Mouse (Mus musculus) ovary, adult 18-20 months (tissue): ENCODE results near the gene Map1b.

Source experiments
- DNase-seq: peaks from one replicate; pipeline ENCODE4 v3.0.0; 2022; ENCODE audit warnings: low spot score, mixed read lengths

Map1b gene

DNA sequence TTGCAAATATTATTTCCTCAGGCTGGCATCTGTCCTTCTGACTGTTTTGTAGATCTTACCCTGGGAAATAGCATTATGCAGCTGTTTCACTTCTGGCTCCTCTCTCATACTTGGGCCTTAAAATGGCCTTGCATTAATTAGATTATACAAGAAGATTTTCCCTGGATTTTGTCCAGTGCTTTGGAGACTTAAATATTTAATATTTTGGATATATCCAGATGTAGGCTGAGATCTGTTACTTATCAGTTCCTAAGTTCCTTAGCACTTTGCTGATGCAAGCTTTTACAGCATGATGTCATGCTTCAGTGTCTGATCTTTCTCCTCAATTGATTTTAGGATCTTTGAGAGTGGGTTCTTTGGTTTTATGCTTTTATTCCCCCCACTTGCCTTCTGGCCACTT, 11.6 kb upstream of the Map1b start:
- no peak for DNase-seq

DNA sequence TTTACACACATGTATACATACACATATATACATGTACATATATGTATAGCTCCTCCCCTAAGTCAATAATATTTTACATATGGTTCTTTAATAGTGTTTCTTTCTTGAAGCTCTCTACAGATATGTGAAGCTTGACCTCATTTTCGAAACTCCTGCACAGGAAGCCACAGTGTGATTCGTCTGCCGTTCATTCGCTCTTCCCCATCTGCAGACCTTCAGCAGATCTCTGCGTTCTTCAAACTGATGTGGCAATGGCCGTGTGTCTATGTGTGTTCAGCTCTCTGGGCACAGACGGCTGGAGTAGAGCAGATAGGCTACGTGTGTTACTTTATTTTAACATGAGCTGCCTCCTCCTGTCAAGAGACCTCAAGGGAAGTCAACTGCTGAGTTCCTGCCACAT, 9.2 kb upstream of the Map1b start:
- DNase-seq: no peak

DNA sequence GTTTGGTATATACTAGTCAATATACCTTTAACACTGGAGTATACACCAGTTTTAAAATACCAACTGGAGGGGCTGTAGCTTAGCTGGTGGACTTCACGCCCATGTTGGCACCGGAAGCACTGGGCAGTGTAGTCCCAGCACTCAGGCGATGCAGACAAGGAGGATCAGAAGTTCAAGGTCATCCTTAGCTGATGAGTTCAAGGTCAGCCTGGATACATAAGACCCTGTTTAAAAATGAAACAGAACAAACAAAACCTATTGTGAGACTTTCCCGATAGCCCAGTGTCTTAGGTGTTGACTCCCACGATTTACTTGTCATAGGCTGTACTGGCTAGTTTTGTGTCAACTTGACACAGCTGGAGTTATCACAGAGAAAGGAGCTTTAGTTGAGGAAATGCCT, 1.5 kb upstream of the Map1b start:
- DNase-seq: no peak

DNA sequence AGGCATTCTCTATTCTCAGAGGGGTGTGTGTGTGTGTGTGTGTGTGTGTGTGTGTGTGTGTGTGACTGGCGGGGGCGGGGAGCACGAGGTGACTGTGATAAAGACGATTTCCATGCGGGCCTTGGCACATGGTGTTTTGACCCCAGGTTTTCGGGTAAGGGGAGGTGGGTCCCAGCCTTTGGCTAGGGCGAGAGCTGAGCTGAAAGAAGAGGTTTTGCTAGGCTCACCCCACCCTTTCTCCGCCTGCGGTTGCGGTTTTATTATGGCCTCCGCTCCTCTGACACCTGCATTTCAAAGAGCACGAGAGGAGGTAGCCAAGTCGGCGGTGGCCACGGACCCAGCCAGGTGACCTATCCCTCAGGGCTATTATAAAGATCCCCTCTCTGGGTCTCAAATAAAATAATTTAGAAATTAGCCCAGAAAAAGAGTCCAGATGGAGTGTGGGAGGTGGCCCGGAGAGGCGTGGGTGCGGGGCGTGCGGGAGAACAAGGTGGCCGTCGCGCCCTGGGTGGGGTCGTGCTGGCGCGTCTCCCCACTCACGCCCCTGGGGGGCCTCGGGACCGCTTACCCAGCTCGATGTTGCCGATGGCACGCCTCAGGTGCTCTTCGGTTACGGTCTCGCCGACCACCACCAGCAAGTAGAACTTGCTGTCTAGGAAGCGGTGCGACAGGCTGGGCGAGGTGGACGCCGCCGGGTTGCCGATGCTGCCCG, 448 bp downstream of the Map1b start:
- DNase-seq: no peak

DNA sequence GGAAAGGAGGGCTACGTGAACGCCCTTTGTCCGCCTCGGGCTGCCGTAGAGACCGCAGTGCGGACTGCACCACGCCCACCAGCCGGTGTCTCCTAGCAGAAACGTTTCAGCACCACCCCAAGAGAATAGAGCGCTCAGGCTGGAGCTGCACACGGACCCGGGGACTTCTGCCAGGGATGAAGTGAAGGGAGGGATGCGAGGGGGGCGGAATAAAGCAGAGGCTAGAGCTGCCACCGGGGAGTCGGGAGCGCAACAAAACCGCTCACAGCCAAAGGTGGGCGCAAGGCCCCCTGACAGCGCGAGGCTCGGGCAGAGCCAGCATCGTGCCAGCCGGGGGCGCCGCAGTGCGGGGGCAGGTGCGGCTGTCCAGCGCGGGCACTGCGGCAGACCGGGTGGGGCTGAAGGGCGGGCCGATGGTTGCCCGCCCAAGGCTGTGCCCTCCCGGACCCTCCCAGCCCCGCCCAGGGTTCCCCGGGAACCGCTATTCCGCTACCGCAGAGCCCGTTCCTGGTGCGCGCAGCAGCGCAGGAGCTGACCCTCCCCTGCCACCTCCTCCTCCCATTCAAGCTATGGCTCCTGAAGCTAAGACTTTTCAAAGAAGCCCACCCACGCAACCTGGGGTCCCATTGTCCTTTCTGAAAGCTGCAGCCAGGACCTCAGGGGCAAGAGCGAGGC, 1.3 kb downstream of the Map1b start:
- peak; percentile 74 for DNase-seq

DNA sequence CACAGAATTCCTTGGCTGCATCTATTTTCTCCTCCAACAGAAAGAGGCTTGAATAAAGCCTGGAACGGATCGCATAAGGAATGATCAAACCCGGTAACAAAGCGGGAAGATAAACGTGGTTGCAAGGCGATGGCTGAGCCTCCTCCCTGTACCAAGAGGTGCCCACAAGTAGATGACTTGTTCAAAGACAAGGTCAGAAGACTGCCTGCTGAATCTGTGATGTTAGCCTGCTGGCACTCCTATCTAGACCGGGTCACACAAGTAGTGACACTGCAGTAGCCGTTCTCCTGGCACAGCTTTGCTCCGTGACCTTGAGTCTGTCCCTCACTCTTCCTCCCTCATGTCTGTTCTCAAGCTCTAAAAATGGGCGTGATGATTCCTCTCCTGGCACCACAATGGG, 2.4 kb downstream of the Map1b start:
- peak; percentile 49 for DNase-seq

DNA sequence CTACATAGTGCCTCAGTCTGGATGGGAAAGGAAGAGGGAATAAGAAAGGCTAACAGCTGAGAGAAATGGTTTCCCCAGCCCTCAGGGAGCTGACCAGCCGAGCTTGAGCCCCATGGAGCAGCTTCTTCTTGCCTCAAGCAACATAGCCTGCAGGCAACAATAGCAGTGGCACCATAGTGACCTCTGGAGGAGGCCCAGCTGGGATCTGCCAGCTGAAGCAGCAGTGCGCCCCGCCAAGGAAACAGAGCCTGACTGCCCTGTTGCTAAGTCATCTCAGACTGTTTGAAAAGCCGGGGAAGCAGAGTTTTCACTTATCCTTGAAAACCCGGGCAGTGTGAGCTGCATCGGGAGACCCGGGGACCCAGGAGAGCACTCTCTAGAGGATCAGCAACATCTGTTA, 3.2 kb downstream of the Map1b start:
- peak; percentile 74 for DNase-seq

DNA sequence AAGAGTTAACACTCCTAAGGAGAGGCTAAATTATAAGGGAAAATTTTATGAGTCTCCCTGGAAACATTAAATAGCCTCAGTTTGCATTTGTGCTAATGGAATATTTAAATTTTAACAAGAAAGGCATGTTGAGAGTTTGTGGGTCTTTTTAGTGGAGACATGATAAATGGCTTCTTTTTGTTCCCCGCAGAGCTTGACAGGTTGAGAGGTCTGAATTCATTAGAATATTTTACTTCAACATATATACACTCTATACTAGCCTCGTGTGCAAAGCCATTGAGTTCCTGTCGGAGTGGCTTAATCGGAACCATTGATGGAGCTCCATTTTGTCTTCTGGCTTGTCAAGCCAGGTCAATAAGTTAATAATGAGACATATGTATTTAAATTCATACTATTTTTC, 6.4 kb downstream of the Map1b start:
- DNase-seq: no peak

DNA sequence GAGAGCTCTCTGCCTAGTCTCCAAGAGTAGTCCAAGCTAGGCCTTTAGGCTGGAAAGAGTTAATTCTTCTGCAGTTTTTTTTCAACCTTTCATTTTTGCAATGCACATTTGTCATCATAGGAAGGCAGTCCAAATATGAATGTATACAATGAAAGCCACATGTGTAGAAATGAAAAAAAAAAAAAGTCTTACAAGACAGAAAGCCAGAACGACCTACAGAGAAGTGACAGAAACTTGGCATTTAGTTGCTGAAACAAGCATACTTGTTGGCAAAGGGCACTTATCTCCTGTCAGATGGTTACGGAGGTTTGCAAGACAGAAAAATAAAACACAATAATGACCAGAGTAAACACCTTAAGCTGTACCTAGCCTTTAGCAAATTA, 9.8 kb downstream of the Map1b start:
- no peak for DNase-seq

DNA sequence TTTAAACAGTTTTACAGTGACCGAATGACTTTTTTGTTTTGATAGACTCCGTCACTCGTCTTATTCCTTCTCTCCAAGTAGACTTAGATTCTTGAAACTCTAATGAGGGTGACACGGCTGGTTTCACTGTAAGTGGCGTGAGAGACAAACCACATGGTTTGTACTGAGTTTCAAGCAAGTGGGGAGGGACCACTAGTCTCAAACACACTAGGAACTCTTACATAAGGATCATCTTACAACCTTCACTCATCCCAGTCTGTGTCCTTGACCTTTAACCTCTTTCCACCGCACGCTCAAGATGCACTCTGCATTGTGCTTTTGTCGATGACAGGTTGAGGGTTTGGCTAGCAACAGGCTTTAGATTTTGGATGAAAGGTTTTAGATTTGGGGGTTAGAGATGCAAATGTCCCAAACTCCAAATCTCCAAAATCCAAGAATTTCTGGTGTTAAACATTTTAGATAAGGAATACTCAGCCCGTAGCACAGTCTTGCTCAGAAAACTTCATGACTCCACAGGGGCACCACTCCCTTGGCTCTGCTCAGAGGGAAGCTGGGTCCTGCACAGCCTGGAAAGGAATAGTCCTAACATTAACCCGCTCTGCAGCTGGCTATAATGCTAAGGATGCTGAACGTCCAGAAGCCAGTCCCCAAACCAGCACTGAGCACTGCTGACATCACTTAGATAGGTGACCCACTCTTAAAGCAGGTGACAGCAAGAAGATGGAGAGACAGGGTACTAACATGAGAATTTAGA, 10.3 kb downstream of the Map1b start:
- no peak for DNase-seq

DNA sequence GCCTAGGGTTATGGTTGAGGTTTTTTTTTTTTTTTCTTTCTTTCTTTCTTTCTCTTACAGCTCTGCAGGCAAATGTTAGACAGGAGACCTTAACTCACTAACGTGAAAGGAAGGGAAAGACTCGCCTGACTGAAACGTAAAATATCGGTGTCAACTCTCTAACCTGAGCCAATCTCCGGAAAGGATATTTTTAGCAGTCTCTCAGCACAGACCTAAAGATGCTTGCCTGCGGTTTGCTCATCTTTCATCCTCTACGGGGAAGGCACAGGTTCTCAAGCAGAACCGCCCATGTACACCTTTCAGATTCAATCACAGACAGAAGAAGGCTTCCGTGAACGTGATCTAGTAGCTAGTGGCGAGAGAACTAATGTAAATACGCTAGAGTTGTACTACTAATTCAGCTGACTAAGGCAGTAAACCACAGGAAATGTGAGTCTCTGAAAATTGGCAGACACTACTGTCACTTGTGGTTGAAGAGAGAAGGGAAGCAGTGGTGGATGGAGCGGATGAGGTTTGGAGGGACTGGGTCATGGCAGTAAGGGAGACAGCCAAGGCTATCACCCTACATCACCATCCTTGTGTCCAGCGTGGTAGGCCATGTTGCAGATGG, 12.9 kb downstream of the Map1b start:
- DNase-seq: no peak

DNA sequence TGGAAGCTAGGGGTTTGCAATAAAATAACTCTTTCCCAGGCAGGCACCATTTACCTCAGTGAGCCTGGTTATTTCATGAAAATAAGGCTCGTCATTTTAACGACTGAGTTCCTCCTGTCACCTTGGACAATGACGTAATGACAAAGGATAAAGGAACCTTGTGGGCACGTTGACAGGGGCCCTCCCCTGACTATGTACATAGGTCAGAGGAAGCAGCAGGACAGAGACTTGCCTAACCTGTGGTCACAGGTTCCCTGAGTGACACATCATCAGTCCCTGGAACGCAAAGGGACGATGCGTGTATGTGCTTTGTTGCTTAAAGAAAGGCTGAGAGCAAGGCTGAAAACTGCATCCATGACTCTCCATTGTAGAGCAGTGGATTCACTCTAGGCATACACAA, 13.4 kb downstream of the Map1b start:
- no peak for DNase-seq

DNA sequence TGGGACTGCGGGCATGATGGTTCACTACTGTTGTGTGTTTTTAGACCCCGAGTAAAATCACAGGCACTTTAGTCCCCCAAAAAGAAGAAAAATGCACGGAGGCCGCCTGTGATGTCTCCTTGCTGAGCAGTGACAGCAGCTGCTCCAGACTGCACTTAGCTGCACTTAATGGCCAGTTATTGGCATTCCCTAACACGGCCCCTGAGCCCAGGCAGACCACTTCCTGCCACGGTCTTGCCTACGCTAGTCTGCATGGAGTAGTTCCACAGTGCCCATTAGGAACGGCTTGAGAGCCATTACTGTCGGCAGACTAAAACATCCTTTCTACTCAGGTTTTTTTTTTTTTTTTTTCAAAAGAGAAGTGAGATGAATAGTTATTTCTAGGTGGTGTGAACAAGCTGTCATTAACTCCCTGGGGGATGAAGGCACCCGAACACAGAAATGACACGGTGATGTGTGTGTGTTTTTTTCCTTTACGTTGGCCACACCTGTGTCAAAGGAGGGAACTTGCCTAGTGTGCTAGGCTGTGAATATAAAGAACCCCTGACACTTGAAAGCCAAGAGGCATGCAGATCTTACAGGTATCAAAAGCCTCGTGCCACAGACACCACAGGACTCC, 14.1 kb downstream of the Map1b start:
- no peak for DNase-seq

DNA sequence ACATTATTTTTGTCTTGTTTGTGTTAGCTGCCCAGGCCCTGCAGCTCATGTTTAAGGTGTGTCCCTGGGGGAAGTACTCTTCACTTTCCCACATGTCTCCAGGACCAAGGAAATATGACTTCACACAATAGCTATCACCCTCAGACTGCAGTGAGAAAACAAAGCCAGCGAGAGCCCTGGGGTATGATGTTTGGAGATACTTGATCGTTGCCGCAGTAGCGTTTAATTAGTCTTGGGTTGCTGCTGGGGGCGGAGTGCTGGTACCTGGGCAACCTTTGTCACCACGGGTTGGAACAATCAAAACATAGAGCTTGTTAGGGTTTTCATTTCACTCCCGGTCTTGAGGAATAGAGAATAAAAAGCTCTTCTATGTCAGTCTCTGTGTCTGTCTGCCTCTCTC, 14.9 kb downstream of the Map1b start:
- DNase-seq: no peak

DNA sequence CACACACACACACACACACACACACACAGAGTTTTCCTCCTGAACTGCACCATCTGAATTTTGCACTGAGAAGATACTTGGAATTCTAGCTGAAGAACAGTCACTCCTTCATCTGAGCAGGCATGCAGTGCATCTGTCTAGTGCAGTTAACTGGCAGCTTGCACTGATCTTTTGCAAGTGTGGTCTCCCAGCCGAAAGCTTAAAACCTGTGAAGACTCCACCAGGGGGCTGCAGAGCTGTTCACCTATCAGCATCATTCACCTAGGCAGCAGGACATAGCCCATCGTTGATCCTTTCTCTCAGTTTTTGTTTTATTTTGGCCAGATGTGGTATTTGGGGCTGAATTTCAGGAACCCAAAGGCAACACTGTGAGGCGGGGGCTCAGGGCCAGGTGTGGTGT, 15.7 kb downstream of the Map1b start:
- no peak for DNase-seq

DNA sequence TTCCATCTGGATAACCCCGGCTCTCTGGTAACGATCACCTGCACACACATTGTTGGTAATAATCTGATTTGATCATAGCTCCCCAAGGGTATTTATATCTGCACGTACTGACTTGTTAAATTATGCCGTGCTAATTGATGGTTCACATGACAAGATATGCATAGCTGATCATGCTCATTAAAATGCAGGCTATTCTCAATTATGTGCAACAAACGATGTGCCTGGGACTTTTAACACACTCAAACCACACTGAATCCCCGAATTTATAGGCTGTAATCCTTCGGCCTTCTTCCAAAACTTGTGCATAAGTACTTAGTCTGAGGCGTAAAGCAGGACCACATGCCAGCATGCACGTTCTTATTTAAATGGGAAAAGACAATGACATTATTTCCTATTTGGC, 16.6 kb downstream of the Map1b start:
- DNase-seq: no peak

DNA sequence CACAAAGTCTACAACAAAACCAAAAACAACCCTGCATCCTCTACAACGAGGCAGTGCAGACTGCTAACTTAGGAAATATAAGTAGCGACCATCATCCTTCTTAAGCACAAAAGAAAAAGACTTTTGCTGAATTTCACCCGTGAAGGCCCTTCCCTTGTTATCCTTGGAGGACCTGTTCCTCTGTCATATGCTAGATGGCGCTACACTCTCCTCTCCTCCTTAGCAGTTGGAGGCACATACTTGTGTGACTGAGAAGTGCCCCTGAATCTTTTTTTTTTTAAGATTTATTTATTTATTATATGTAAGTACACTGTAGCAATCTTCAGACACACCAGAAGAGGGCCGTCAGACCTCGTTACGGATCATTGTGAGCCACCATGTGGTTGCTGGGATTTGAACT, 20.2 kb downstream of the Map1b start:
- DNase-seq: no peak

DNA sequence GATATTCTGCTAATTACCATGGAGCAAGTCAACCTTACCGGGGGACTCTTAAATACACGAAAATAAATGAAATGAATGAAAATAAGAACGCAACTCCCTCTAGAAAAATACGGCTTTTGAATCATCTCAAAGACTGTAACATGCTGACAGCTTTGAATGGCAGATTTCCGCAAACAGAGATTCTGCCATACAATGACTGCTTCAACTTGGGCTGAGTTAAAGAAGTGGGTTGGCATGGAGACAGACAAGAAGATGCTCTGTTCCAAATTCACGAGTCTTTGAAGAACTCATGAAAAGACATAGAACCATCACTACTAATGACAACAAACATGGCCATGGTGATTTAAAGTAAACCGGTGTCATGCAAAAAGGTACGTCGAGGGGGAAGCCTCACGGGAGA, 21.9 kb downstream of the Map1b start:
- no peak for DNase-seq

DNA sequence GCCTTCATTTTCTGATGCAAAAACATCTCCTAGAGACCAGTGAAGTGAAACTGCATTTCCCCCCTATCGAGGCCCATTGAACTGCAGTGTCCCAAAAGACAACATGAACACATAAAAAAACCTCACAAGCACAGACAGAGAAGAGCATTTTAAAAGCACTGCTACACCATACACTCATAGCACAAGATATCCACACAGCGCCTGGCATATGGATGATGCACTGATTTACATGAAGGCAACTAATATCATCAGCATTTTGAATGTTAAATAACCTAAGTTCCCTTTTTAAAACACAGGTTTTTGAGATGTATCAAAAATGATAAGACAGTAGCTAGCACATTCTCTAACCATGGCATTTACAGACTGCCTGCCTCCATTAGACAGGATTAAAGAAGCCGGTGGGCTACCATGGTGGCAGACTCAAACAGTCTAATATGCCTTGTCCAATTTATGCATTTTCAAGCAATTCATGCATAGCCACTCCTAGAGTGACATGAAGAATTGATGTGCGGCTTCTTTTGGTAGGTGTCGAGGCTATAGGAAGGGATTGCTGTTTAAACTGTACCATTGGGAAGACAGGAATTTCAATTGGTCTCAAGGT, 22.9 kb downstream of the Map1b start:
- no peak for DNase-seq

DNA sequence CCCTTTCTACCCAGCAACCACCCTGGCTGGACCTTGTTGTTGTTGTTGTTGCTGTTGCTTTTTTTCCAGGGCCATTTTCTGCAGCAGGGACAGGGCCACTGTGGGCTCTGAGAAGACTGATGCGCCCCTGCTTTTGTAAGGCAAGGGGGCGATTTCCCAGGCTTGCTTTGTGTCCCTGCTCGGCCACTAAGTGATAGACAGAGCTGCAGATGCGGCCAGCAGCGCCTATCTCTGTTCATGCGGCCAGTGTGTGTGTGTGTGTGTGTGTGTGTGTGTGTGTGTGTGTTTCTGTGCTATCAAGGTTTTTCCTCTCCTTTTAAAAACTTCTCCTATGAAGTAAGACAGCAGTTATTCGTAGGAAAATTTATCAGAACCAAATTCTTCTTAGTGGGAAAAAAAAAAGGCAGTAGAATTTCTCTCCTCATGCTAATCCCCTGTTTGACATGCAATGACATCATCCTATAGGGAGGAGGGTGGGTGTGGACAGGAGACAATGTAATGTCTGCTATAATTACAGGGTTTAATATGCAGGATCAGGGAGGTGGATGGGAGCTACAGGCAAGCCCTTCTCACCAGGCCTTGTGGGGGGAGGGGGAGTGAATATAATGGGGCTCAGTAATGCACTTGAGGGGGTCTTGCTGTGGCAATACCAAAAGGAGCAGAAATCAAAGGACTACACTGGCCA, 23.6 kb downstream of the Map1b start:
- no peak for DNase-seq

DNA sequence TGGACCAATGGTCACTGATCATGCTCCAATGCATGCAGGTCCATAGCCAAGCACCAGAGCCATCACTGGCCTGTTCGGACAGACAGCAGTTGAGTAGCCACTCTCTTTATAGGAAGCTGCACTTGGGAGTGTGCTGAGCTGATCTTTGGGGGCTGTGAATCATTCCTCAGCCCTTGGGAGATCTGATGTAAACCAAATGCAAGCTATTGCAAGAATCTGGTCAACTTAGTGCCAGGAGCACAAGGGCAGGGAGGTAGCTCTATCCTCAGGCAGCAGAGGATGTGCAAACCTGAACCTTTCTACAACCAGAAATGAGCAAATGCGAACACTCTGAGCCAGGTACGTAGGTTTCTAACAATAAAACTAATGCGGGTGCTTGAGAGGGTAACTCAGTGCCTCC, 26.3 kb downstream of the Map1b start:
- no peak for DNase-seq

DNA sequence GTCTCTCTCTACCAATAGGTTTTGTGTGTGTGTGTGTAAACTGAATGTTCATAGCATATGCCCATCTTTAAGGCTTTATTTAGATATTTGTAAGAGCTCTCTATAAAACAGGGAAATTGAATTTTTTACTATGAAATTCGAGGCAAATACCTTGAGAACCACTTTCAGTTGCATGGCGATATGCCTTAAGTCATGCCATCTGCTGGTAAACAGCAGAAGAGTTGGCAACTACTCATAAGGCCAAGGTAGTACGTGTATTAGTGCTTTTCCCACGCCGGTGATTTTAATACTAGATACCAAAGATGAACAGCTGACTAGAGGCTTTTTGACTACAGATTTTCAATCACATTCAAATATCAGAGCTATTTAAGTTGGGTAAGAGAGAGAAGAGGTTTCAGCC, 27.2 kb downstream of the Map1b start:
- no peak for DNase-seq
